Mouse (Mus musculus) macrophage (primary cell): Measurements from ENCODE around the gene Mrpl32. TPM values are rescaled to one million over a fixed set of nuclear protein-coding genes. Genes with fewer than 3 reads are reported as not detected.

ENCODE experiments used
- H3K27ac ChIP-seq: fragments of 350-480 bp; formaldehyde crosslinking; 2 replicates; pipeline ENCODE4 v1.9.0; 2021
- H3K36me3 ChIP-seq: fragments of 350-480 bp; formaldehyde crosslinking; 2 replicates; pipeline ENCODE4 v1.9.0; 2021; ENCODE audit errors: inconsistent target
- H3K4me3 ChIP-seq: fragments of 350-480 bp; formaldehyde crosslinking; 2 replicates; pipeline ENCODE4 v1.9.0; 2021; ENCODE audit errors: inconsistent target
- H3K79me2 ChIP-seq: fragments of 350-480 bp; formaldehyde crosslinking; 2 replicates; pipeline ENCODE4 v1.9.0; 2021; ENCODE audit errors: inconsistent target
- WGBS: methylation state at CpG from one replicate; pipeline ENCODE4 v1.1.7; 2026; ENCODE audit warnings: inconsistent platforms; ENCODE audit not compliant: missing documents; 5-methylcytosine and 5-hydroxymethylcytosine counted together
- polyA plus RNA-seq: library from polyadenylated mRNA; stranded (reverse); fragments of 250-400 nt; gene quantifications from 3 replicates; pipeline ENCODE4 v1.2.4, GENCODE M21; 2018; ENCODE audit warnings: inconsistent platforms
- total RNA-seq, 78 experiments: library from RNA; depleted of rRNA; stranded (reverse); fragments of 250-400 nt; gene quantifications; 1 replicate in 9 of 78; 2 replicates in 24 of 78; 3 replicates in 43 of 78; 4 replicates in 2 of 78; pipeline ENCODE4 v1.2.4; 2018; ENCODE audit warnings: inconsistent platforms in 56 of 78

Mrpl32 gene
- total RNA-seq (2018; cell fraction: chromatin; rRNA removed), result 10 to 100 TPM in 20 of 26 experiments, 1 to 10 TPM in 6; 4.4 to 27.3 (median 13.2) TPM
- 10 to 100 TPM; 26.9 to 65.9 (median 41.8) TPM for total RNA-seq (2018; cell fraction: cytosol; rRNA removed)
- total RNA-seq (2018; cell fraction: nucleus; rRNA removed), result 10 to 100 TPM in 21 of 26 experiments, 1 to 10 TPM in 5; 7.3 to 38.3 (median 19.8) TPM
- polyA plus RNA-seq, result 33.0 to 89.7 TPM (median 50.0 TPM) in 3 replicates

- H3K27ac ChIP-seq, result peak within 1 kb of the TSS; percentile 65
- H3K4me3 ChIP-seq, result peak within 1 kb of the TSS; percentile 96
- peaks cover 20% of the 10 kb centered on the region for H3K36me3 ChIP-seq
- WGBS, result under 1% methylated on average over 42 of the region's 42 CpGs
- H3K79me2 ChIP-seq, result peaks cover 69% of the 10 kb centered on the region
These were observed at the start of gene Mrpl32, which contains the start of gene Psma2 for GRCm38 (mm10) chr13:14612926-14613529. Mrpl32 (minus strand) TSS chr13:14613165. Psma2 (plus strand) TSS chr13:14613240.

- no peaks in the 10 kb centered on the region for H3K36me3 ChIP-seq
- H3K79me2 ChIP-seq, result no peaks in the 10 kb centered on the region
- H3K27ac ChIP-seq, result no peak overlapping the region
- no peak overlapping the region for H3K4me3 ChIP-seq
- 40% methylated on average over 1 of the region's 1 CpGs for WGBS
These were observed 36.3 kb upstream of the Mrpl32 start for GRCm38 (mm10) chr13:14649301-14649700.

DNA sequence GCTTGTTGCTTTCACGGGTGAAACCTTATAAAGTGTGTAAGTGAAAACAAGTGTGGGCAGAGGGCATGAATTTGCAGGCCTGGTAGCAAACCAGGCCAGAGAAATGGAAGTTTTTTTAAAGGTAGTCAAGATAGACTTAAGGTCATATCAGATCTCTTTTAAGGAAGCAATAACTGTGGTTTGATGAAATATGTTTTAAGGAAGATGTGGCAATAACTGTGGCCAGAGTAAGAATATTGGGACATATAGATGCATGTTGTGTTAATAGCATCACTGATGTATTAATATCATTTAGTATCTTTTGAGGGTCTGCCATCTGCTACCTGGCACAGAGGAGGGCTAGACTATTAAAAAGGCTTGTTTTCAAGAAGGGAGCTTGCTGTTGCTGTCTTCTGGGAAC lies 27.0 kb upstream of the Mrpl32 start:
- no peaks in the 10 kb centered on the region for H3K79me2 ChIP-seq
- H3K27ac ChIP-seq, result no peak overlapping the region
- H3K36me3 ChIP-seq, result peaks cover 17% of the 10 kb centered on the region
- 0% methylated on average over 1 of the region's 1 CpGs for WGBS
- H3K4me3 ChIP-seq, result no peak overlapping the region

DNA sequence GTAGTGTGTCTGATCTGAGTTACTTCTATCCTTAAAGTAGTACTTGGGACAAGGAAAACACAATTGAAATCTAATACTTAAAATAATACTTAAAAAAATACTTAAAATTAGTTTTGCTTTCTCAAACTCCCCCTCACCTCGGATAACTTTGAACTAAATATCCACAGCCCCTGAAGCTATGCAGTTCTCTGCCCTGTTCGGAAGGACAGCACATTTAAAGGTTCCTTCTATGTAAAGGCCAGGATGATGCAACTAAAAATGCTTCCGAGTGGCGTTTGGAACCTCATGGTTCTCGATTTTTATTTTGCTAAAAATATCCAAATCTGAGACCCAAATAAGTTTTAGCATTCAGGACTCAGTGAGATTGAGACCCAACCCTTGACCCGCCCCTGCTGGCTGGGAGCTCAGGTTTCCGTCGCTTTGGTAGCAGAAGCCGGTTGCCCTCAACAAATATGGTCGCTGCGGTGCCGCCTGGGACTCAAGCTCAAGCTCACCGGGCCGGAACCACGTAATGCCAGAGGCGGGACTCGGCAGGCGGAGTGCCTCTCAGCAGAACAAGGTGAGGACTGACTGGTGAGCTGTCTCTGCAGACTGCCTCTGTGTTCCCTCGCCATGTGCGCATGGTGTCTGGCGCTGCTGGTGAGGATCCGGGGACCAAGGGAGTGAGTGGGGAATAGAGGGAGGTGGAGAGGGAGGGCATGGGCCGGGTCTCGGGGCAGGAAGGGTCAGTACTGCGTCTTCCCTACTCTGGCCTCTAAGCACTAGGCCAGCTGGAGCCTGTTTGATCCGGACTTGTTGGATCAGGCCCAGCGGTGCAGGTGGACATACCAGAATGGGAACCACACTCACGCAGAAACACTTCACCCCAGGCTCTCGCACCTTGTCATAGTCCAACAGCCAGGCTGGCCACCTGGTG lies 17.0 kb upstream of the Mrpl32 start, which contains the start of gene AW209491:
Gene AW209491, plus strand, starts transcription at position 429 of the 916 bp plus-strand sequence.
- H3K4me3 ChIP-seq, result peak within 1 kb of the TSS; percentile 69
- H3K79me2 ChIP-seq, result peaks cover 11% of the 10 kb centered on the region; the same call in 1 of the 2 replicates
- 1% methylated on average over 29 of the region's 29 CpGs for WGBS
- H3K36me3 ChIP-seq, result peaks cover 23% of the 10 kb centered on the region
- H3K27ac ChIP-seq, result peak within 1 kb of the TSS; percentile 43

DNA sequence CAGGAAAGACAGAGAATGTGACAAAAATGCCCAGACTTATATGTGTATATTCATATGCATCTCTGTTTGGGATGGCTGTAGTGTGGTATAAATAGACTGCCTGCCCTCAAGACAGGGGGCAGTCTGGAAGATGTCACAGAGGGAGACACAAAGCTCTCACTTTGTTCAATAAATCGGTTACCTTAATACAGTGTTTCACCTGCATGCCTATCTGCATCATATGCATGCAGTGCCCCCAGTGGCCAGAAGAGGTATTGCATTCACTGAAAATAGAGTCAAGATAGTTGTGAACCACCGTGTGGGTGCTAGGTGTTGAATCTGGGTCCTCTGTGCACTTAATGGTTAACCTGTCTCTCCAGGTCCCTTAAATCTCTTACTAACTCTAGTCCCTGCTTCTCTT lies 5.8 kb upstream of the Mrpl32 start:
- 21% methylated on average over 2 of the region's 2 CpGs for WGBS
- no peak overlapping the region for H3K4me3 ChIP-seq
- H3K27ac ChIP-seq, result no peak overlapping the region
- peaks cover 58% of the 10 kb centered on the region for H3K36me3 ChIP-seq
- peaks cover 73% of the 10 kb centered on the region for H3K79me2 ChIP-seq

- H3K79me2 ChIP-seq, result peaks cover 75% of the 10 kb centered on the region
- H3K36me3 ChIP-seq, result peaks cover 25% of the 10 kb centered on the region
- peak overlapping the region; percentile 96 for H3K4me3 ChIP-seq
- WGBS, result under 1% methylated on average over 9 of the region's 9 CpGs
- H3K27ac ChIP-seq, result peak overlapping the region; percentile 65
These were observed 588 bp upstream of the Mrpl32 start for GRCm38 (mm10) chr13:14613553-14613952.

GRCm38 (mm10) chr13:14612463-14612862 lies 502 bp downstream of the Mrpl32 start:
- H3K36me3 ChIP-seq, result peaks cover 15% of the 10 kb centered on the region
- peak overlapping the region; percentile 65 for H3K27ac ChIP-seq
- peaks cover 64% of the 10 kb centered on the region for H3K79me2 ChIP-seq
- peak overlapping the region; percentile 96 for H3K4me3 ChIP-seq
- 7% methylated on average over 10 of the region's 10 CpGs for WGBS

DNA sequence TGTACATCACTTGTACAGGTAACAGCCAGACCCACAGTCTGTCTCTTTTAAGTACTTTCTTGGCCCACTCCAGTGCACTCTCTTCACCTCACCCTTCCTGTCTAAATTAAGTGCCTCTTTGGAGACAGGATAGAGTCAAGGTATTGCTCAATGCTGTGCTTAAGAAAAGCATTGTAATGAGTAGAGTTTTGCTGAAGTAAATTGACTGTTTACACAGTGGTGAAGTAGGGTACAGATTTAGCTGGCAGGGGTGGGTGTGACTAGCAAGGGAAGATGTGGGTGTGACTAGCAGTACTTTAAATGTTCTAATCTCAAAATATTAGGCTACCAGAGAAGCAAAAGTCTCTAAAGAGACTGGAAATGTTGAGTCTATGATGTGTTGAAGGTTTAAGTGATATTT lies 5.3 kb downstream of the Mrpl32 start:
- H3K4me3 ChIP-seq, result no peak overlapping the region

DNA sequence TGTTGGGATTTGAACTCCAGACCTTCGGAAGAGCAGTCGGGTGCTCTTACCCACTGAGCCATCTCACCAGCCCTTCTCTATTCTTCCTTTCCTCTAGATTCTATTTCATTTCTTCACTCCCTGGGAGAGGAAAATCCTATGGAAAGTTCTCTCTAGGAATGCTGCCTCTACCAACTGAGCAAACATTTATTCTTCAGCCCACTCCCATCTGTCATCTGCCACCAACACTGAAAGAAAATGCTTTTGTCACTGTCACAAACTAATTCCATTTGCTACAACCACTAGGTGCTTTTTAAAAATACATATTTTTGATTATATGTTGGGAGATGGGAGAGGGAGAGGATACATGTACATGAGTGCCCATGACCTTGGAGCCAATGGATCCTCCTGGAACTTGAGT lies 10.2 kb downstream of the Mrpl32 start:
- Histone ChIP-seq H3K27ac (no peak overlapping the region), H3K79me2 (no peaks in the 10 kb centered on the region), H3K36me3 (no peaks in the 10 kb centered on the region), H3K4me3 (no peak overlapping the region)
- WGBS, result 100% methylated on average over 2 of the region's 2 CpGs

More for the DNA sequence above, 5.3 kb downstream of the Mrpl32 start:
- peaks cover 4% of the 10 kb centered on the region; the same call in 1 of the 2 replicates for H3K36me3 ChIP-seq
- peaks cover 20% of the 10 kb centered on the region for H3K79me2 ChIP-seq
- no peak overlapping the region for H3K27ac ChIP-seq

DNA sequence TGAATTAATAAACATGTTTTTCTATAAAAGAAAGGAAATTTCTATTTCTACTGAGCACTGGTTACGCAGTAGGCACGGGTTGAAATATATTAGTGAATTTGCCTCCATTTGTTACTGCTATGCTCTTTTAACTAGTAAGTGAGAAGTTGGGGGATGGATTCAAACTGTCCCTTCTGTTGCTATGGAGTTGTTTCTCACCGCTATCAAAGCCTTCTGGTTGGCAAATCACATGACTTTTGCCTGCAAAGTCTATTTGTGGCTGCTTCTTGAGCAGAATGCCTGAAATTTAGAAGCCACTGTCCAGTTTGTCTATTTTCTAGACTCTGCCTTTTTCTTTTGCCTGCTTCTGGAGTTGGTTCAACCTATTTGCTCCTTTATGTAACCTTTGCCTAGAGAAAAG lies 32.6 kb downstream of the Mrpl32 start:
- Histone ChIP-seq H3K79me2 (no peaks in the 10 kb centered on the region), H3K4me3 (no peak overlapping the region), H3K27ac (no peak overlapping the region), H3K36me3 (no peaks in the 10 kb centered on the region)
- WGBS, result 66% methylated on average over 3 of the region's 3 CpGs

DNA sequence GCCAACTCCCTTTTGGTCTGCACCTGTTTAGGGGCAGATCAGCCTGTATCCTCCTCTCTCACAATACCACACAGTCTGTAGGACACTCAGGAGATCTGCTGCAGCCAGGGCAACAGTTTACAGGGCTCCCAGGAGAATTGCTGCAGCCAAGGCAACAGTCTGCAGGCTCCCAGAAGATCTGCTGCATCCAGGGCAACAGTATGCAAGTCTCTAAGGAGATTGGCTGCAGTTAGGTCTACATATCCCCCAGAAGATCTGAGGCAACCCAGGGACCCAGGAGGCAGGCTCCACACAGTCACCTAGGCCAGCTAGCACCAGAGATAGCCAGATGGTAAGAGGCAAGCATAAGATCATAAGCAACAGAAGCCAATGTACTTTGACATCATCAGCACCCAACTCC lies 38.8 kb downstream of the Mrpl32 start:
- Histone ChIP-seq H3K36me3 (no peaks in the 10 kb centered on the region), H3K27ac (no peak overlapping the region), H3K4me3 (no peak overlapping the region), H3K79me2 (no peaks in the 10 kb centered on the region)

DNA sequence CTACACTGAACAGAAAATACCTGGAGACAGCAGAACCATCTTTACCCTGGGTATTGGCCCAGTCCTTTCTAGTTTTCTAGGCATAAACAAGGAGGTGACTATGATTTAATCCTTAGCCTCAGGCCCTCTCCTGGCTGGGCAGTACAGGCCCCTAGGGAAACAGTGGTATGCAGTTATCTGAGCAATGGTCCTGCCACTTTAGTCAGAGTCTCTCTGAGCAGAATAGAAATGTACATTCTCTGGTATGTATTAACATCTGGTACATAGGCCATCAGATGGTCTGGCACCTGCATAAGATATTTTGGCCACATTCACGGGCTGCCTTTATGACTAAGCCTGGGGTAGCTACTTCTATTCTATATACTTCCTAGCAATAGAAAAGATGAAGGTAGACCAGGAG lies 51.6 kb downstream of the Mrpl32 start:
- Histone ChIP-seq H3K27ac (no peak overlapping the region), H3K4me3 (no peak overlapping the region), H3K79me2 (no peaks in the 10 kb centered on the region), H3K36me3 (no peaks in the 10 kb centered on the region)
- 91% methylated on average over 1 of the region's 1 CpGs for WGBS
